8 mouse cellular contexts compared by ENCODE assay signal in the genomic region with DNA sequence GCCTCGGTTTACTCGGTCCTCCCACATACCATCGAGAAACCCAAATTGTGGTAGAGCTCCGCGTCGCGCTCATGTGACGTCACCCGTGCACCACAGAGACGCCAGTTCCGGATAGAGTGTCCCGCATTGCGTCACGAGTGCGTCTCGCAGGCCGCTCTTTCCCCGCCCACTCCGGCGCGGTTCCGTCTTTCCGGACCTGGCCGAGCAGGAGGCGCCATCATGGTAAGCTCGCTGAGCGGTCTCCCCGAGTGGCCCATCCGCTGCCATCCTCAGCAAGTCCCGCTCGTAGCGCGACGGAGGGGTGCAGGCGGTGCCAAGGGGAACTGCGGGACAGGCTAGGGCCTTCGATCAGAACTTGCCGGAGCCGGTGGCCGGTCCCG. TPM values are rescaled to one million over a fixed set of nuclear protein-coding genes. Genes with fewer than 3 reads are reported as not detected.
DNase-seq lines count a peak whose midpoint lies in the region; ATAC-seq lines count a peak whose summit lies in the region.

A gene (minus strand): TSS at position 85 of the 380 bp plus-strand sequence.

- H3K27me3 ChIP-seq in heart, embryonic 14.5 days (ENCODE audit: control insufficient read depth, insufficient read depth, low read length), result no peaks in the 10 kb centered on the region
- H3K27me3 ChIP-seq in liver, embryonic 13.5 days, result no peaks in the 10 kb centered on the region
- H3K27me3 ChIP-seq in stomach, embryonic 16.5 days (ENCODE audit: control insufficient read depth, insufficient read depth, low read length), result no peaks in the 10 kb centered on the region

- peak within 1 kb of the TSS; percentile 97 for H3K4me3 ChIP-seq in brown adipose tissue, adult 24 weeks (ENCODE audit: insufficient read depth, low read depth, low read length)
- H3K4me3 ChIP-seq in heart, embryonic 14.5 days (ENCODE audit: control insufficient read depth in 1 of 2, insufficient read depth in 1 of 2, low read depth in 1 of 2, low read length in 2 of 2), result peak within 1 kb of the TSS; percentile 63 to 88
- H3K4me3 ChIP-seq in liver, embryonic 13.5 days (replicated peaks), result peak within 1 kb of the TSS; percentile 81
- H3K4me3 ChIP-seq in stomach, embryonic 16.5 days (replicated peaks; ENCODE audit: low read length), result peak within 1 kb of the TSS; percentile 89

- peak within 1 kb of the TSS; percentile 89 for H3K9ac ChIP-seq in heart, embryonic 14.5 days (ENCODE audit: low read length)
- peak within 1 kb of the TSS; percentile 96 for H3K9ac ChIP-seq in liver, embryonic 13.5 days
- H3K9ac ChIP-seq in stomach, embryonic 16.5 days (ENCODE audit: low read length), result peak within 1 kb of the TSS; percentile 93

- under 1% methylated on average over 41 of the region's 41 CpGs for WGBS in heart, embryonic 14.5 days
- under 1% methylated on average over 41 of the region's 41 CpGs for WGBS in liver, embryonic 13.5 days (ENCODE audit: insufficient replicate concordance)
- 0% methylated on average over 41 of the region's 41 CpGs for WGBS in stomach, embryonic 16.5 days

- peak within 1 kb of the TSS; percentile 90 for H3K4me2 ChIP-seq in heart, embryonic 14.5 days (ENCODE audit: low read length)
- peak within 1 kb of the TSS; percentile 96 for H3K4me2 ChIP-seq in liver, embryonic 13.5 days
- peak within 1 kb of the TSS; percentile 80 for H3K4me2 ChIP-seq in stomach, embryonic 16.5 days (ENCODE audit: low read depth, low read length)

- H3K4me1 ChIP-seq in brown adipose tissue, adult 24 weeks (ENCODE audit: control insufficient read depth, insufficient read depth, insufficient read length, low read length), result peaks cover 16% of the 10 kb centered on the region
- H3K4me1 ChIP-seq in heart, embryonic 14.5 days (ENCODE audit: control insufficient read depth in 2 of 2, insufficient read depth in 2 of 2, low read length in 2 of 2), result peaks cover 17 to 44% of the 10 kb centered on the region in 2 experiments
- peaks cover 71% of the 10 kb centered on the region for H3K4me1 ChIP-seq in liver, embryonic 13.5 days (replicated peaks)
- H3K4me1 ChIP-seq in stomach, embryonic 16.5 days (ENCODE audit: control insufficient read depth, insufficient read depth, low read length), result peaks cover 37% of the 10 kb centered on the region

- no peaks in the 10 kb centered on the region for H3K9me3 ChIP-seq in heart, embryonic 14.5 days (ENCODE audit: control insufficient read depth, low read length)
- H3K9me3 ChIP-seq in liver, embryonic 13.5 days (replicated peaks), result no peaks in the 10 kb centered on the region
- no peaks in the 10 kb centered on the region for H3K9me3 ChIP-seq in stomach, embryonic 16.5 days (replicated peaks; ENCODE audit: control insufficient read depth, low read length)

- peaks cover 50% of the 10 kb centered on the region for H3K36me3 ChIP-seq in heart, embryonic 14.5 days (ENCODE audit: control insufficient read depth, insufficient read depth, low read length)
- H3K36me3 ChIP-seq in liver, embryonic 13.5 days, result peaks cover 52% of the 10 kb centered on the region
- peaks cover 12% of the 10 kb centered on the region for H3K36me3 ChIP-seq in stomach, embryonic 16.5 days (ENCODE audit: control insufficient read depth, insufficient read depth, low read length)

- peak; percentile 99 for DNase-seq in CD4-positive, CD25-positive, alpha-beta regulatory T cell, adult 2 months (ENCODE audit: low read depth, low spot score)
- peak; percentile 90 for DNase-seq in fibroblast of lung, adult 2 months (ENCODE audit: low read depth)
- DNase-seq in kidney, postnatal 14 days, result peak; percentile 99
- peak; percentile 94 for DNase-seq in liver, embryonic 13.5 days
- DNase-seq in neural tube, embryonic 10.5 days (ENCODE audit: extremely low spot score, low spot score), result peak; percentile 100

- peak; percentile 73 for ATAC-seq in heart, embryonic 14.5 days (ENCODE audit: insufficient number of reproducible peaks, insufficient read depth, low FRiP score, low read depth)
- peak; percentile 61 for ATAC-seq in liver, embryonic 13.5 days (ENCODE audit: low read depth)
- ATAC-seq in stomach, embryonic 16.5 days (ENCODE audit: insufficient read depth, low FRiP score), result peak; percentile 72

- peak within 1 kb of the TSS; percentile 98 for H3K27ac ChIP-seq in brown adipose tissue, adult 24 weeks (replicated peaks; ENCODE audit: low read depth, low read length)
- H3K27ac ChIP-seq in heart, embryonic 14.5 days (replicated peaks in 1 of 2; ENCODE audit: control insufficient read depth in 1 of 2, insufficient read depth in 1 of 2, low read depth in 2 of 2, low read length in 2 of 2), result peak within 1 kb of the TSS; percentile 84 to 94
- H3K27ac ChIP-seq in liver, embryonic 13.5 days, result peak within 1 kb of the TSS; percentile 87
- peak within 1 kb of the TSS; percentile 94 for H3K27ac ChIP-seq in stomach, embryonic 16.5 days (ENCODE audit: low read length)

RNA-seq across cellular contexts. Expression of the gene that starts here (rescaled TPM):
- 9.2 and 9.9 TPM in 2 replicates for polyA plus RNA-seq in brown adipose tissue, adult 24 weeks (2012; ENCODE audit: insufficient read depth, insufficient read length, missing spikeins)
- polyA plus RNA-seq in heart, embryonic 14.5 days (2014; fragmentation: Nextera tagmentation; extraction: Ambion mirVana), result 11.9 and 12.5 TPM in 2 replicates
- polyA plus RNA-seq in liver, embryonic 13.5 days (2015; fragmentation: Nextera tagmentation; extraction: Ambion mirVana), result 11.4 and 11.7 TPM in 2 replicates
- polyA plus RNA-seq in stomach, embryonic 16.5 days (2015; fragmentation: Nextera tagmentation; extraction: Ambion mirVana), result 38.9 and 45.9 TPM in 2 replicates

Comparison
In these comparisons a context has a peak if more than half of its experiments do, and no peak if none do; other contexts are left out.
1. Peak in every context shown above with its lines: DNase-seq, ATAC-seq, H3K4me3 ChIP-seq and H3K27ac ChIP-seq.